9 mouse cellular contexts compared by ENCODE assay signal in the genomic region with DNA sequence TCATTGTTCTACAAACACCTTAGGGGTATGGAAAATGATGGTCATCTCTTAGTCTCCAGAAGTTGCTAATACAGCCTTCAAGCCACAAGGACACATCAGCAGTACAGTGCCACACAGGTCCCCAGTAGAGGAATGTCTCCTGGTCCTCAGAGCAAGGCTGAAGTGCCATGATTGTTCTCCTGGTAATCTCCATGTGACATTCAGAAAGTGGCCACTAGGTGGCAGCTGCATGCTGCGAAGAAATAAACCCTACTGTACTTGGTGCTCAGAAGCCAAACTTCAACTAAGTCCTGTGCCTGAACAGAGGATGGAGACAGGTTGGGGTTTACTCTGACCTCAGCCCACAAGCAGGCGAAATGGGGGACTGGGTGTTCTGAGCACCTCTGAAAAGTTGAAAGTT. TPM values are rescaled to one million over a fixed set of nuclear protein-coding genes. Genes with fewer than 3 reads are reported as not detected.
DNase-seq lines count a peak whose midpoint lies in the region; ATAC-seq lines count a peak whose summit lies in the region.
"Had no signal": no experiment of that assay in that cellular context is flagged by ENCODE, and none has a peak within 500 bp of the region (broad histone marks: within the 10 kb centered on the region; RNA-seq: fewer than 3 reads in every experiment).

No protein-coding gene starts in this region.

- no peaks in the 10 kb centered on the region for H3K36me3 ChIP-seq in forebrain, embryonic 11.5 days (ENCODE audit: control insufficient read depth, insufficient read depth, low read length)
- no peaks in the 10 kb centered on the region for H3K36me3 ChIP-seq in hindbrain, embryonic 10.5 days
- H3K36me3 ChIP-seq: liver, embryonic 15.5 days had no signal

- peak; percentile 81 for DNase-seq in MN1 (ENCODE audit: low spot score)
- peak; percentile 65 for DNase-seq in c-Kit-positive CD71-positive TER-119-negative erythroid progenitor cells, embryonic 14.5 days (ENCODE audit: low read depth)
- peak; percentile 81 for DNase-seq in forebrain, embryonic 11.5 days (ENCODE audit: low spot score)
- peak; percentile 77 for DNase-seq in hindbrain, embryonic 10.5 days (ENCODE audit: low spot score)
- DNase-seq in layer of hippocampus, postnatal 10 days (ENCODE audit: low spot score in 2 of 2): peak; percentile 84 to 85
- DNase-seq in lung, postnatal 25 days (ENCODE audit: low spot score): peak; percentile 80
- DNase-seq in retina, postnatal 7 days (ENCODE audit: low read depth, low spot score): peak; percentile 67
- DNase-seq in urinary bladder, postnatal 25 days (ENCODE audit: low spot score): peak; percentile 63

- WGBS in forebrain, embryonic 11.5 days: 13% methylated on average over 2 of the region's 2 CpGs
- 10% methylated on average over 2 of the region's 2 CpGs for WGBS in hindbrain, embryonic 10.5 days

- H3K4me3 ChIP-seq in forebrain, embryonic 11.5 days (ENCODE audit: low read depth, low read length): no peak overlapping the region
- H3K4me3 ChIP-seq in hindbrain, embryonic 10.5 days: no peak overlapping the region
- H3K4me3 ChIP-seq: liver, embryonic 15.5 days had no signal

- H3K9ac ChIP-seq in forebrain, embryonic 11.5 days (ENCODE audit: low read length): no peak overlapping the region
- H3K9ac ChIP-seq: liver, embryonic 15.5 days had no signal

- H3K4me1 ChIP-seq in forebrain, embryonic 11.5 days (replicated peaks; ENCODE audit: control insufficient read depth, insufficient read depth, low read length): no peaks in the 10 kb centered on the region
- no peaks in the 10 kb centered on the region for H3K4me1 ChIP-seq in hindbrain, embryonic 10.5 days (replicated peaks)
- H3K4me1 ChIP-seq: liver, embryonic 15.5 days had no signal

- no peak overlapping the region for H3K27ac ChIP-seq in forebrain, embryonic 11.5 days (ENCODE audit: low read depth, low read length)
- H3K27ac ChIP-seq in hindbrain, embryonic 10.5 days: no peak overlapping the region
- H3K27ac ChIP-seq: liver, embryonic 15.5 days had no signal

- H3K27me3 ChIP-seq in forebrain, embryonic 11.5 days (ENCODE audit: control insufficient read depth, insufficient read depth, low read length): no peaks in the 10 kb centered on the region
- H3K27me3 ChIP-seq in hindbrain, embryonic 10.5 days (ENCODE audit: insufficient read depth, poor library complexity, severe bottlenecking): no peaks in the 10 kb centered on the region
- H3K27me3 ChIP-seq: liver, embryonic 15.5 days had no signal

- no peak overlapping the region for H3K4me2 ChIP-seq in forebrain, embryonic 11.5 days (ENCODE audit: low read depth, low read length, severe bottlenecking)
- H3K4me2 ChIP-seq: liver, embryonic 15.5 days had no signal

- ATAC-seq in forebrain, embryonic 11.5 days (replicated peaks; ENCODE audit: low FRiP score): peak; percentile 76

- H3K9me3 ChIP-seq in forebrain, embryonic 11.5 days (ENCODE audit: control insufficient read depth, low read length): no peaks in the 10 kb centered on the region
- no peaks in the 10 kb centered on the region for H3K9me3 ChIP-seq in hindbrain, embryonic 10.5 days
- H3K9me3 ChIP-seq: liver, embryonic 15.5 days had no signal

RNA-seq across cellular contexts. Expression of a gene that starts 14.9 kb away (rescaled TPM):
- polyA plus RNA-seq in forebrain, embryonic 11.5 days (2014; fragmentation: Nextera tagmentation; extraction: Ambion mirVana): 0.41 and 0.60 TPM in 2 replicates
- 0.22 and 0.38 TPM in 2 replicates for polyA plus RNA-seq in hindbrain, embryonic 10.5 days (2016; fragmentation: Nextera tagmentation; extraction: Ambion mirVana)
- 1 to 10 TPM; 3.0 to 4.3 TPM for total RNA-seq in layer of hippocampus, postnatal 10 days (2021)
